Mouse (Mus musculus) hindbrain, embryonic 11.5 days (tissue): ENCODE data around the gene Bnip2. TPM values are rescaled to one million over a fixed set of nuclear protein-coding genes. Genes with fewer than 3 reads are reported as not detected.

Source experiments
- ATAC-seq: fragments of 200-750 bp; cut with Nextera tagmentation; 2 replicates; pipeline ENCODE4 v1.8.0; 2017; ENCODE audit warnings: mild to moderate bottlenecking, moderate TSS enrichment, moderate library complexity; ENCODE audit not compliant: low FRiP score
- DNase-seq: peaks from one replicate; pipeline ENCODE4 v3.0.0-alpha.2; 2015; ENCODE audit warnings: low spot score
- H3K27ac ChIP-seq: fragments of 300-500 bp; sonication (generic); 2 replicates; pipeline ENCODE4 v1.5.1; 2014; ENCODE audit warnings: mild to moderate bottlenecking, low read depth, low read length
- H3K27me3 ChIP-seq: fragments of 300-500 bp; sonication (generic); 2 replicates; pipeline ENCODE4 v1.6.1; 2014; ENCODE audit warnings: mild to moderate bottlenecking, low read length, moderate library complexity, mixed read lengths; ENCODE audit not compliant: control insufficient read depth, insufficient read depth
- H3K36me3 ChIP-seq: fragments of 300-500 bp; sonication (generic); 2 replicates; pipeline ENCODE4 v1.6.1; 2014; ENCODE audit warnings: mild to moderate bottlenecking, low read length, moderate library complexity, mixed read lengths; ENCODE audit not compliant: control insufficient read depth, insufficient read depth
- H3K4me1 ChIP-seq: fragments of 300-500 bp; sonication (generic); replicated peaks from 2 replicates; pipeline ENCODE4 v1.6.1; 2014; ENCODE audit warnings: low read length, mixed read lengths; ENCODE audit not compliant: control insufficient read depth, insufficient read depth
- H3K4me2 ChIP-seq: fragments of 300-500 bp; sonication (generic); replicated peaks from 2 replicates; pipeline ENCODE4 v1.6.1; 2014; ENCODE audit warnings: mild to moderate bottlenecking, low read depth, low read length
- H3K4me3 ChIP-seq: fragments of 300-500 bp; sonication (generic); 2 replicates; pipeline ENCODE4 v1.5.1; 2014; ENCODE audit warnings: low read depth, low read length
- H3K9ac ChIP-seq: fragments of 300-500 bp; sonication (generic); 2 replicates; pipeline ENCODE4 v1.6.1; 2014; ENCODE audit warnings: low read depth, low read length
- H3K9me3 ChIP-seq: fragments of 300-500 bp; sonication (generic); 2 replicates; pipeline ENCODE4 v1.6.1; 2016; ENCODE audit warnings: low read length; ENCODE audit not compliant: control insufficient read depth
- WGBS: fragments of 180-500 bp; shearing (Covaris S2); extraction: QIAGEN DNeasy Blood & Tissue Kit; methylation state at CpG from one replicate; pipeline ENCODE4 v1.1.7; 2014; 5-methylcytosine and 5-hydroxymethylcytosine counted together
- polyA plus RNA-seq: library from polyadenylated mRNA; unstranded; fragments of >200 nt; fragmentation: Nextera tagmentation; extraction: Ambion mirVana; gene quantifications from 2 replicates; pipeline ENCODE4 v1.2.1, GENCODE M21; 2014

The Bnip2 gene
- polyA plus RNA-seq, 1 experiment from 2014 or later = 124 TPM

DNA sequence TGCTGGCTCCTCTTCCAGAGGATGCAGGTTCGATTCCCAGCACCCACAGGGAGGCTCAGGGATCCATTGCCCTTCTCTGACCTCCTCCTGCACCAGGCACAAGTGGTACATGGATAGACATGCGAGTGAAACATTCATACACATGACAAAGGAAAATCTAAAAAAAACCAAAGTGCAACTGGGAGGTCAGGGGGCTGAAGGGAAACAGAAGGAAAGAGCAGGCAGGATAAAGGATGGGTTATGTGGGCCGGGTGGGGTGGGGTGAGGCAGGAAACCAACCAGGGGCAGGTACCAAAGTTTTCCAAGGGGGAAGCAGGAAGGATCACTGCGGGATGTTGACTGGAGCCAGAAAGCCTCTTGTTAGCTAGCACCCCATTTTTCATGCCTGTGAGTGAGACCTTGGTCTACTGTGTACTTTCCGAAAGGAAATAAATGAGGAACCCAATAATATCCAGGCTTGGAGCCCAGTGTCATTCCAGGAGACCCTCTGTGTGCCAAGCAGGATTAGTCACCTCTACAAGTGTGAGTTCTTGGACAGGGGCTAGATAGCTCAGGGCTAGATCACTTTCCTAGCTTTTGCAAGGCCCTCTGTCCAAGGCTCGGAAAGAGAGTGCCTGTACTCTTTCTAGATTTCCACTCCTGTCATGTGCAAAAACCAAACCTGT lies 59.6 kb downstream of the Bnip2 start:
- no peak overlapping the region for H3K27ac ChIP-seq
- 61% methylated on average over 6 of the region's 6 CpGs for WGBS
- H3K4me2 ChIP-seq = no peak overlapping the region
- no peaks in the 10 kb centered on the region for H3K4me1 ChIP-seq
- no peaks in the 10 kb centered on the region for H3K9me3 ChIP-seq
- no peak overlapping the region for H3K9ac ChIP-seq
- H3K27me3 ChIP-seq = no peaks in the 10 kb centered on the region
- no peak for ATAC-seq
- DNase-seq = no peak
- no peaks in the 10 kb centered on the region for H3K36me3 ChIP-seq
- no peak overlapping the region for H3K4me3 ChIP-seq

- WGBS = 39% methylated on average over 3 of the region's 3 CpGs
- no peak for DNase-seq
- Histone ChIP-seq H3K4me1 (no peaks in the 10 kb centered on the region), H3K36me3 (no peaks in the 10 kb centered on the region), H3K9ac (no peak overlapping the region), H3K4me3 (no peak overlapping the region), H3K4me2 (no peak overlapping the region), H3K27ac (no peak overlapping the region), H3K9me3 (no peaks in the 10 kb centered on the region), H3K27me3 (no peaks in the 10 kb centered on the region)
- ATAC-seq = no peak
Observed at GRCm38 (mm10) chr9:70049416-70049783, 60.1 kb downstream of the Bnip2 start.

GRCm38 (mm10) chr9:70049839-70050238 lies 60.6 kb downstream of the Bnip2 start:
- Histone ChIP-seq H3K9me3 (no peaks in the 10 kb centered on the region), H3K36me3 (no peaks in the 10 kb centered on the region), H3K4me2 (no peak overlapping the region), H3K4me3 (no peak overlapping the region), H3K27me3 (no peaks in the 10 kb centered on the region), H3K27ac (no peak overlapping the region), H3K4me1 (no peaks in the 10 kb centered on the region), H3K9ac (no peak overlapping the region)
- DNase-seq = no peak
- WGBS = 54% methylated on average over 8 of the region's 8 CpGs
- ATAC-seq = no peak

DNA sequence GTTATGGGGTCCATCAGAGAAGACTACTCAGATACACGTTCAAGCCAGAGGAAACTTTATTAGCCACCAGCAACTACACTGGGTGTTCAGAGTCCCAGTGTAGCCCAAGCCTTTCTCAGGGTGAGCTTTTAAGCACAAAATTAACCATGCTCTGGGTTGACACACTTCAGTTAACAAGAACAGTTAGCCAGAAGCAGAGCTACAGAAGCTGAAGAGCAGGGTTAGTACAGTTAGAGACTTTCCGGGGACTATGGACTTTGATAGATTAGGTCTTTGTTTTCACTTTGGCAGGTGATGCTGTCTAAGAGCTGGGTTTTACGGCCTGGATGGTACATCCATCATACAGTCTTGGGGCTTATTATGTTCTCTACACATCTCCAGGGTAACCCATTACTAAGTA lies 63.5 kb downstream of the Bnip2 start:
- H3K9me3 ChIP-seq = no peaks in the 10 kb centered on the region
- WGBS = 60% methylated on average over 3 of the region's 3 CpGs
- H3K4me3 ChIP-seq = no peak overlapping the region
- no peak overlapping the region for H3K4me2 ChIP-seq
- H3K4me1 ChIP-seq = no peaks in the 10 kb centered on the region
- H3K27me3 ChIP-seq = no peaks in the 10 kb centered on the region
- H3K27ac ChIP-seq = no peak overlapping the region
- no peaks in the 10 kb centered on the region for H3K36me3 ChIP-seq
- no peak overlapping the region for H3K9ac ChIP-seq
- ATAC-seq (no peak), DNase-seq (no peak)

DNA sequence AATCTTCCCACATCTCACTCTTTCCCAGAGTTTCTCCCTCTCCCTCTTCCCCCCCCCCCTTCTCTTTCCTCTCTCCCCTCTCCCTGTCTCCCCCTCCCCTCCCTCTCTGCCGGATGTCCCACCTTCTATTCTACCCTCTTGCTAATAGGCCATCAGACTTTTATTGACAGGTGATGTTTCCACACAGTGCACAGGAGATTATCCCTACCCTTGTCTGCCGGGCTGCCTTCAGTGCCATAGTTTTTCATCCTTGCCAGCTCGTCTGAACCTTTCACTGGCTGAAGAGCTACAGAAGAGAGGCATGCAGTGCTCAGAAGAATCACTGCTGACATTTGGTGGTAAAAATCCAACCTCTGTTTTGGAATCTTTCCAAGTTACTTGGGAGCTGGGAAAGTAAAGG lies 64.1 kb downstream of the Bnip2 start:
- Histone ChIP-seq H3K36me3 (no peaks in the 10 kb centered on the region), H3K4me3 (no peak overlapping the region), H3K9me3 (no peaks in the 10 kb centered on the region), H3K27ac (no peak overlapping the region), H3K9ac (no peak overlapping the region), H3K4me1 (no peaks in the 10 kb centered on the region), H3K27me3 (no peaks in the 10 kb centered on the region), H3K4me2 (no peak overlapping the region)
- 58% methylated on average over 3 of the region's 3 CpGs for WGBS
- no peak for DNase-seq
- ATAC-seq = no peak

Other genes starting within 250 kb of the Bnip2 start
- gene Foxb1, start 228.5 kb upstream of the Bnip2 start, polyA plus RNA-seq = 3.1 and 3.8 TPM in 2 replicates
- 199 and 220 TPM in 2 replicates for gene Gtf2a2, start 23.1 kb downstream of the Bnip2 start, polyA plus RNA-seq
- 0.03 TPM in 1 of 2 replicates, not detected in the other for gene Gcnt3, start 48.6 kb downstream of the Bnip2 start, polyA plus RNA-seq
- 6.3 and 8.4 TPM in 2 replicates for gene Fam81a, start 153.1 kb downstream of the Bnip2 start, polyA plus RNA-seq
- 10.0 and 10.8 TPM in 2 replicates for gene Myo1e, start 217.9 kb downstream of the Bnip2 start, polyA plus RNA-seq